Mouse (Mus musculus) forebrain, embryonic 12.5 days (tissue): ENCODE data around the gene Acads. TPM values are rescaled to one million over a fixed set of nuclear protein-coding genes. Genes with fewer than 3 reads are reported as not detected.

Experiments used
- polyA plus RNA-seq: library from polyadenylated mRNA; unstranded; fragments of >200 nt; fragmentation: Nextera tagmentation; extraction: Ambion mirVana; gene quantifications from 2 replicates; pipeline ENCODE4 v1.2.1, GENCODE M21; 2016

The Acads gene
- polyA plus RNA-seq, 1 experiment from 2014 or later = 33.0 TPM

Other genes with a start within 250 kb of the Acads start
- 1.9 and 2.4 TPM in 2 replicates for gene Oasl2, start 222.4 kb downstream of the Acads start, polyA plus RNA-seq
- gene Oasl1, start 196.1 kb downstream of the Acads start, polyA plus RNA-seq = 0.26 TPM in 1 of 2 replicates, not detected in the other
- 57.9 and 61.0 TPM in 2 replicates for gene 2210016L21Rik, start 177.2 kb downstream of the Acads start, polyA plus RNA-seq
- gene Hnf1a, start 148.3 kb downstream of the Acads start, polyA plus RNA-seq = not detected in 2 replicates
- gene Sppl3, start 108.2 kb downstream of the Acads start, polyA plus RNA-seq = 13.8 and 19.1 TPM in 2 replicates
- gene Gm10401, start 21.1 kb downstream of the Acads start, polyA plus RNA-seq = 26.1 and 29.4 TPM in 2 replicates
- gene Unc119b, start 15.6 kb upstream of the Acads start, polyA plus RNA-seq = 68.6 and 69.8 TPM in 2 replicates
- 50.3 and 50.8 TPM in 2 replicates for gene Mlec, start 38.8 kb upstream of the Acads start, polyA plus RNA-seq
- 6.0 and 6.1 TPM in 2 replicates for gene Cabp1, start 75.0 kb upstream of the Acads start, polyA plus RNA-seq
- gene Pop5, start 116.5 kb upstream of the Acads start, polyA plus RNA-seq = 90.5 and 97.1 TPM in 2 replicates
- 187 and 195 TPM in 2 replicates for gene Rnf10, start 153.6 kb upstream of the Acads start, polyA plus RNA-seq
- 54.3 and 57.1 TPM in 2 replicates for gene Coq5, start 160.3 kb upstream of the Acads start, polyA plus RNA-seq
- gene Dynll1, start 181.7 kb upstream of the Acads start, polyA plus RNA-seq = 1,436 and 1,463 TPM in 2 replicates
- gene Srsf9, start 207.8 kb upstream of the Acads start, polyA plus RNA-seq = 353 and 383 TPM in 2 replicates
- gene Gatc, start 221.8 kb upstream of the Acads start, polyA plus RNA-seq = 41.5 and 42.1 TPM in 2 replicates
- gene Triap1, start 221.9 kb upstream of the Acads start, polyA plus RNA-seq = 54.5 and 55.6 TPM in 2 replicates
- gene Cox6a1, start 229.6 kb upstream of the Acads start, polyA plus RNA-seq = 728 and 759 TPM in 2 replicates